8 mouse cellular contexts compared by ENCODE assay signal in genomic region chr17:56303160-56303846, GRCm38 (mm10). TPM values are rescaled to one million over a fixed set of nuclear protein-coding genes. Genes with fewer than 3 reads are reported as not detected.
A peak's percentile ranks its signal among the peaks of the same experiment; 100 is the strongest.
DNase-seq lines count a peak whose midpoint lies in the region; ATAC-seq and TF ChIP-seq lines count a peak whose summit lies in the region.

Uhrf1 (plus strand) TSS chr17:56303321.

- TF ChIP-seq EP300 in liver, postnatal 0 days (IDR thresholded peaks at IDR 0.05; ENCODE audit: low read depth): no peak

- peaks cover 29% of the 10 kb centered on the region for H3K36me3 ChIP-seq in intestine, embryonic 14.5 days (ENCODE audit: control insufficient read depth, insufficient read depth, low read length)
- H3K36me3 ChIP-seq in liver, postnatal 0 days (replicated peaks; ENCODE audit: insufficient read depth, low read length): peaks cover 24% of the 10 kb centered on the region
- H3K36me3 ChIP-seq in neural tube, embryonic 12.5 days: peaks cover 6% of the 10 kb centered on the region; the same call in 1 of the 2 replicates

- H3K4me3 ChIP-seq in intestine, embryonic 14.5 days (ENCODE audit: low read depth, low read length): peak within 1 kb of the TSS; percentile 86
- peak within 1 kb of the TSS; percentile 62 for H3K4me3 ChIP-seq in liver, postnatal 0 days (ENCODE audit: low read depth, low read length)
- H3K4me3 ChIP-seq in neural tube, embryonic 12.5 days: peak within 1 kb of the TSS; percentile 79

- peak within 1 kb of the TSS; percentile 93 for H3K27ac ChIP-seq in intestine, embryonic 14.5 days (ENCODE audit: low read depth)
- H3K27ac ChIP-seq in liver, postnatal 0 days (ENCODE audit: low read depth): peak within 1 kb of the TSS; percentile 80
- H3K27ac ChIP-seq in neural tube, embryonic 12.5 days: peak within 1 kb of the TSS; percentile 20; the same call in 1 of the 2 replicates

- peak within 1 kb of the TSS; percentile 83 for H3K9ac ChIP-seq in intestine, embryonic 14.5 days (ENCODE audit: low read length)
- peak within 1 kb of the TSS; percentile 76 for H3K9ac ChIP-seq in liver, postnatal 0 days (replicated peaks)
- H3K9ac ChIP-seq in neural tube, embryonic 12.5 days: peak within 1 kb of the TSS; percentile 71

- peak within 1 kb of the TSS; percentile 99 for H3K4me2 ChIP-seq in intestine, embryonic 14.5 days (ENCODE audit: low read length)
- peak within 1 kb of the TSS; percentile 88 for H3K4me2 ChIP-seq in liver, postnatal 0 days (ENCODE audit: low read depth, low read length)
- H3K4me2 ChIP-seq in neural tube, embryonic 12.5 days (replicated peaks): peak within 1 kb of the TSS; percentile 95

- under 1% methylated on average over 43 of the region's 43 CpGs for WGBS in intestine, embryonic 14.5 days
- WGBS in liver, postnatal 0 days (ENCODE audit: insufficient replicate concordance): under 1% methylated on average over 43 of the region's 43 CpGs
- under 1% methylated on average over 43 of the region's 43 CpGs for WGBS in neural tube, embryonic 12.5 days

- no peaks in the 10 kb centered on the region for H3K9me3 ChIP-seq in intestine, embryonic 14.5 days (ENCODE audit: control insufficient read depth, low read length)
- no peaks in the 10 kb centered on the region for H3K9me3 ChIP-seq in liver, postnatal 0 days (ENCODE audit: low read length)
- H3K9me3 ChIP-seq in neural tube, embryonic 12.5 days: no peaks in the 10 kb centered on the region

- peak; percentile 21 for DNase-seq in layer of hippocampus, adult 9-11 months
- no peak for DNase-seq in layer of hippocampus, postnatal 14 days (ENCODE audit: low spot score in 2 of 2)
- peak; percentile 97 for DNase-seq in c-Kit-positive CD71-positive TER-119-negative erythroid progenitor cells, embryonic 14.5 days (ENCODE audit: low read depth)
- DNase-seq in gastrocnemius, postnatal 36 days: peak; percentile 46 to 72
- peak; percentile 88 for DNase-seq in intestine, embryonic 14.5 days (ENCODE audit: low spot score)
- DNase-seq in liver, postnatal 0 days: peak; percentile 92
- peak; percentile 83 for DNase-seq in thymus, postnatal 25 days

- intact Hi-C loops in gastrocnemius, postnatal 36 days (cut with DNase I): no loop called here

- peaks cover 43% of the 10 kb centered on the region for H3K4me1 ChIP-seq in intestine, embryonic 14.5 days (replicated peaks; ENCODE audit: control insufficient read depth, insufficient read depth, low read length)
- peaks cover 45% of the 10 kb centered on the region for H3K4me1 ChIP-seq in liver, postnatal 0 days (ENCODE audit: insufficient read depth)
- H3K4me1 ChIP-seq in neural tube, embryonic 12.5 days: peaks cover 38% of the 10 kb centered on the region

- no peaks in the 10 kb centered on the region for H3K27me3 ChIP-seq in intestine, embryonic 14.5 days (replicated peaks; ENCODE audit: control insufficient read depth, insufficient read depth, low read length)
- no peaks in the 10 kb centered on the region for H3K27me3 ChIP-seq in liver, postnatal 0 days (ENCODE audit: insufficient read depth, low read length)
- H3K27me3 ChIP-seq in neural tube, embryonic 12.5 days (replicated peaks): no peaks in the 10 kb centered on the region

- no peak for TF ChIP-seq CTCF in liver, postnatal 0 days (IDR thresholded peaks at IDR 0.05; ENCODE audit: low read depth)

- peak; percentile 77 for ATAC-seq in intestine, embryonic 14.5 days (replicated peaks; ENCODE audit: low FRiP score, low TSS enrichment, low read depth)
- ATAC-seq in liver, postnatal 0 days: peak; percentile 80
- ATAC-seq in neural tube, embryonic 12.5 days (ENCODE audit: low FRiP score, low read depth): peak; percentile 61

RNA-seq across cellular contexts. Expression of gene Uhrf1, which starts in this region (rescaled TPM):
- 1 to 10 TPM; 2.4 to 5.0 TPM for total RNA-seq in layer of hippocampus, postnatal 14 days (2021)
- total RNA-seq in gastrocnemius, postnatal 36 days (2021): 1 to 10 TPM; 1.4 to 3.0 TPM
- polyA plus RNA-seq in intestine, embryonic 14.5 days (2014; fragmentation: Nextera tagmentation; extraction: Ambion mirVana): 122 and 123 TPM in 2 replicates
- 37.8 and 43.5 TPM in 2 replicates for polyA plus RNA-seq in liver, postnatal 0 days (2015; fragmentation: Nextera tagmentation; extraction: Ambion mirVana)
- polyA plus RNA-seq in neural tube, embryonic 12.5 days (2016; fragmentation: Nextera tagmentation; extraction: Ambion mirVana): 94.7 and 95.2 TPM in 2 replicates

Comparison
In these comparisons a context has a peak if more than half of its experiments do, and no peak if none do; other contexts are left out.
1. DNase-seq: peak in layer of hippocampus, adult 9-11 months (single experiment), c-Kit-positive CD71-positive TER-119-negative erythroid progenitor cells, embryonic 14.5 days (single experiment), gastrocnemius, postnatal 36 days (2 of 2), intestine, embryonic 14.5 days (single experiment), liver, postnatal 0 days (single experiment) and thymus, postnatal 25 days (single experiment); none in layer of hippocampus, postnatal 14 days (0 of 2).
2. H3K27ac ChIP-seq: peak in every context shown above with its lines; median percentile 93 in intestine, embryonic 14.5 days; 80 in liver, postnatal 0 days; 20 in neural tube, embryonic 12.5 days.
3. Peak in every context shown above with its lines, with median percentiles within 50 percentile points of each other: ATAC-seq, H3K4me2 ChIP-seq, H3K4me3 ChIP-seq and H3K9ac ChIP-seq.